Mouse (Mus musculus) liver, adult (tissue): ENCODE results near the gene Igflr1.

Experiments used
- GATA4 ChIP-seq: IDR thresholded peaks from 2 replicates; pipeline ENCODE4 v1.6.1; 2014; ENCODE audit warnings: mild to moderate bottlenecking, low read length; ENCODE audit not compliant: insufficient replicate concordance

Igflr1 gene

DNA sequence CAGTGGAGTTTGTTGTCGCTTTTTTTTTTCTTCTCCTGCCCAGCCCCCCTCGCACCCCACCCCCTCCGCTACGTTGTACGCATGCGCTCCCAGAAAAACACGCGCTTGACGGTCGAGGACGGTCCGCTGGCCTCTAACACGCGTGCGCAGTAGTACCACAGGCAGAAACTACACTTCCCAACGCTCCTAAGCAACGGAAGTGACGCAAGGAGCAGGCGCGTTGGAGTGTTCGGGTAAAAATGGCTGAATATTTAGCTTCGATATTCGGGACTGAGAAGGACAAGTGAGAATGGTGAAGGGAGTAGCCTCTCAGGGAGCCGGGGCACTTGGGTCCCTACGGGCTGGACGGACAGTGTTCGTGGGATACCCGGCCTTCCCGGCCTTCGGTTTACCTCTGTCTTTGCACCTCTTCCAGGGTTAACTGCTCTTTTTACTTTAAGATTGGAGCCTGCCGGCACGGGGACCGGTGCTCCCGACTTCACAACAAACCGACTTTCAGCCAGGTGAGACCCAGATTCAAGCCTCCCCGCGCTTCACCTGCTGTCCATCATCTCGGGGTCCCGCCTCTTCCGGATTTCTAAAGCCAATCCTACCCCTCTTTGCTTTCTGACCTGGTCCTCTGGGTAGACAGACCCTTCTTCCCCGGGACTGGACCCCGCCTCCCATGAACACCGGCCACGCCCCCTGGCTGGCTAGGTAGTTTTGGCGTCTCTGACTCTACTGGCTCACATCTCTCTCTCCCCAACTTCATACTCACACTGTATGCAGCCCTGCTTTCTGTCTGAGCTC is 1.9 kb upstream of the Igflr1 start, which contains the start of the genes U2af1l4, Gm49396 and Psenen:
U2af1l4 (plus strand) TSS at position 185 of the 789 bp plus-strand sequence.
Gm49396 (plus strand) TSS at position 228 of the 789 bp plus-strand sequence.
Psenen (minus strand) TSS at position 511 of the 789 bp plus-strand sequence.
- no peak for TF ChIP-seq GATA4

DNA sequence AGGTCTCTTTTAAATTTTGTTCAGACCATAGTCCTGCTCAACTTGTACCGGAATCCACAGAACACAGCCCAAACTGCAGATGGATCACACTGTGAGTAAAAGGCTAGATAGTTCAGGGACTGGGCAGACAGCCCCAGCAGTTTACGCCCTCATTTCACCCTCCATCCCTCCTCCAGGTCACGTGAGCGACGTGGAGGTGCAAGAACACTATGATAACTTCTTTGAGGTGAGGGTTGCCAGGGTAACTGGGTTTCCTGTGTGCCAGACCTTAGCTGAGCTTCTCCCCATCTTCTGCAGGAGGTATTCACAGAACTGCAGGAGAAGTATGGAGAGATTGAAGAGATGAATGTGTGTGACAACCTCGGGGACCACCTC is 1.3 kb upstream of the Igflr1 start:
- no peak for TF ChIP-seq GATA4

DNA sequence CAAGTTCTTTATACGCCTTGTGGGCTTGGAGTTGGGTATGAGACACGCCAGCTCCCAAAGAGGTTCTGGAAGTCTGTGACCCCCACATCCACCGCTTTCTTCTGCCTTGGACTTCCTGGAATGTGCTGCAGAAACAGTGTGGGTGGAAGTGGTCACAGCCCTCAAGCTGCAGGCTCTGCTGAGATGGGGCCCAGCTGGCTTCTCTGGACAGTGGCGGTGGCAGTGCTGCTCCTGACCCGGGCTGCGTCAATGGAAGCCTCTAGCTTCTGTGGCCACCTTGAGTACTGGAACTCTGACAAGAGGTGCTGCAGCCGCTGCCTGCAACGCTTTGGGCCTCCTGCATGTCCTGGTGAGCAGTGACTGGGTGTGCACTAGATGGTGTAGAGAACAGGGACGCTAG is 806 bp downstream of the Igflr1 start:
- no peak for TF ChIP-seq GATA4

DNA sequence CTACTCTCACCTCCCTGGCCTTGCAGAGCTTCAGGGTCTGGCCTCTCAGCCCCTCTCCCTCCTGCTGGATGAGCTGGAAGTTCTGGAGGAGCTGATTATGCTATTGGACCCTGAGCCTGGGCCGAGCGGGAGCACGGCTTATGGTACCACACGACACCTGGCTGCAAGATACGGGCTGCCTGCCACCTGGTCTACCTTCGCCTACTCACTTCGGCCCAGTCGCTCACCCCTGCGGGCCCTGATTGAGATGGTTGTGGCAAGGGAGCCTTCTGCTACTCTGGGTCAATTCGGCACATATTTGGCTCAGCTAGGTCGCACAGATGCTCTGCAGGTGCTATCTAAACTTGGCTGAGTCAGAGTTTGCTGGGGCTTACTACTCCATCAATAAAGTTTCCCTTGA is 2.3 kb downstream of the Igflr1 start:
- TF ChIP-seq GATA4, result no peak

DNA sequence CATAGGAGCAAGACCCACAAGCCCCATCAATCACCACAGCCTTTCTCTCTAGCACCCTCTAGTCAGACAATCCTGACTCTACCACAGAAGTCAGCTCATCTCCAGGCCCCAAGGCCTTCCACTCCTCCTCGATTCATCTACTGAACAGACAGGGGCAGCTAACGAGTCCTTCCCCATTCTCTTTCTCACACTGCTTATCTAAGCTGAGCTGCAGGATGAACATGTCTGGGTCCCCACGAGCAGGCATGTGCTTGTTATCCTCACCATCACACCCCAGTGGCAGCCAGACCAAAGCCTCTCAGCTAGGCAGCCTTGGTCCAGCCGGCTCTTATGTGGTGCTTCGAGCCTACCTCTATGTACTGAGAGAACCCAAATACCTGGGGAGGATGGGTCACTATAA is 7.2 kb downstream of the Igflr1 start:
- no peak for TF ChIP-seq GATA4

DNA sequence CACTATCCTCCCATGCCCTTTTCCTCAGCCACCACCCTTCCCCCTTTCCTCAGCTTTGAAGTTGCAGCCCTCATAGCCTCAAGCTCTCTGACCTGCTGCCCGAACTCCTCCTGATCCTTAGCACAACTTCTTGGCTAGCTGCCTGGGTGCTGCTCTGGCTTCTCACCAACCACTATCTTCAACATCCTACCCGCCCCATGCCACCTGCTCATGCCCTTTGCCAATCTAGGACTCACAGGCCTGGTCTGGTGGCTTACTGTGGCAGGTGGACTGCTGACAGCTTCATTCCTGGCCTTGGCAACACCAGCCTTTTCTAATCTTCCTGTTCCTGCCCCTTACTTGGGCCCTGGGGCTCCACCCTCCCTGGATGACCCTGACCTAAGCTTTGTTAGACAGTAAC is 7.7 kb downstream of the Igflr1 start:
- no peak for TF ChIP-seq GATA4

DNA sequence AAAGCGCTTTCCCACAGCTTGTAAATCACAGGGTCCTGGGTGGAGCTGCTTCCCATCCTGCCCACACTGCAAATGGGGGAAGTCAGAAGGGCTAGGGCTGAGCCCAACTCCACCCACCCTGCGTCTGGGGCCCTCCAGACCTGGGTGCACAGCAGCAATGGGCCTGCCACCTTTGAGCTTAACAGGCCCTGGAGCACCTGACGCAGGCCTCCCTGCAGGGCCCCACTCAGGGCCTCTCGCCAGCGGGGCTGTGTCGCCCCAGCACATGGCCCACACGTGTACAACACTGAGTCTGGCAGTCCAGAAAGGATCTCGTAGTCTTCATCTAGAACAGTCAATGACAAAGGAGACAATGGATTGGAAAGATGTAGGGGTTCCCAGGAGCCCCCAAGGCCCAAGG is 14.7 kb downstream of the Igflr1 start:
- no peak for TF ChIP-seq GATA4

DNA sequence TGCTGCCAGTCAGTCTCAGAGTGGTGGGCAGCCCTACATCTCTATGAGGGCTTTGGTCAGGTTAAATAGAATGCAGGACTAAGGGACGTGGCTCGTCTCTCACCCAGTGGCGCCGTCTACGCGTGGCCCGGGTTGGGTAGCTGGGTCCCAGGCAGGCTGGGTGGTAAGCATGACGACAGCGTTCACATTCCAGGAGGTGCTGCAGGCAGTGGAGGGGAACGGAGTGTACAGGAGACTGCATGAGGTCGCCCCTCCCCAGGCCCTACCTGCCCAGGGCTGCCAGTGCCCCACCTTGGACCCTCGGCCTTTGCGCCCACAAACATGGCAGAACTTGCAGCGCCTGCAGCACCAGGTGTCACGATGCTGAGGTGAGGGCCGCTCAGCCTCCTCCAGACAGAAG is 16.3 kb downstream of the Igflr1 start:
- no peak for TF ChIP-seq GATA4

DNA sequence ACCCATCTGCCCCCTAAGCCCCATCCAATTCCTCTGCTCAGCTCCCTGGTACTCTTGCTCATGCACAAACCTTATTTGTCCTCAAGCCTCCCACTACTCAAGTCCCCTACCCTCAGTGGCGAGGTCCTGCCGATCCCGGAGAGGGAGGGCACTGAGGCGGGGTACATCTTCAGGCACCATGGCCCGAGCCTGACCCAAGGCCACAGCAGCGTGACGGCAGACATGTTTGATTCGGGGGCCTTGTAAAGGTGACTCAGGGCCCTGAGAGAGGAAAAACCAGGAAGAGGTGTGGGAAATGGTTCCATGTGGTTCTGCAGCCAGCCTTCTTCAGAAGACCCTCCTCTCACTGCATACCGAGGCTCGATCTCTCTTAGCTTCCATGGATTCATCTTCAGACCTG is 19.1 kb downstream of the Igflr1 start:
- no peak for TF ChIP-seq GATA4

DNA sequence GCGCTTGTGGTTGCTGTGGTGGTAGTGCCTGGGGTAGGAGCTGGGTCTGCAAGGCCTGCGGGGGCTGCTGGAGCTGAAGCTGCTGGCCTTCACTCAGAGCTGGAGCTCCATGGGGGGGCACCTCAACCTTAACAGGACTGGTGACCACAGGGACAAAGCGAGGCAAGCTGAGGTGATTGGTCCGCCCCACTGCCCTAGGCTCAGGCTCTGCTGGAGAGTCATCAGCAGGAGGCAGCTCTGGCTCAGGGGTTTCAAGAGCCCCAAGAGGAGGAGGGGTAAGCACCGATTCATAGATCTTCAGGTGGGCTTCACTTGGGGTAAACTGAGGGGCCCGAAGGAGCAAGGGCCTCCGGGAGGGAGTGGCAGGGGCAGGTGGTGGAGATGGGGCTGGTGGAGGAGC is 19.9 kb downstream of the Igflr1 start:
- no peak for TF ChIP-seq GATA4

DNA sequence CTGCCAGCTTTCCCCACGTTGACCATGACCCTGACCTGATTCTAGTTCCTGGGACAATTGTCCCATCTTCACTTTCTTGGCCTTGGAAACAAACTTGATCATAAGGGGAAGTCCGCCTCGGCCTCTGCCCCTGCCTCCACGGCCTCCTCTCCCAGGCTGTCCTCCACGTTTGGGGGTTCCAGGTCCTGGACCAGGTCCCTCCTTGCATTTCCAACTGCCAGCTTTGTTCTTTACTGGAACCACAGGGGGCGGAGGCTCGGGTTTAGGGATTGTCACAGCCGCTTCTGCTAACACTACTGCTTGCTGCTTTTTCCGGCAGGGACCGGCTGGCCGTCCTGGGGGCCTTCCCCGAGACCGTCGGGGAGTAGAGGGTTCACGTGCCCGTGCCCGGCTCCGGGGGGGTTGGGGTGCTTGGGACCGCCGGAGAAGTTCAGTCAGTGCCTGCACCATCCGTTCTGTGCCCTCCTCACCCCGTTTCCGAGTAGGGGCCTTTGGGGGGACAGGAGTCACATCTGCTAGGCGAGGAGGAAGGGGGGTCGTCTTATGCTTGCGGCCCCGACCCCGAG is 21.3 kb downstream of the Igflr1 start:
- no peak for TF ChIP-seq GATA4

DNA sequence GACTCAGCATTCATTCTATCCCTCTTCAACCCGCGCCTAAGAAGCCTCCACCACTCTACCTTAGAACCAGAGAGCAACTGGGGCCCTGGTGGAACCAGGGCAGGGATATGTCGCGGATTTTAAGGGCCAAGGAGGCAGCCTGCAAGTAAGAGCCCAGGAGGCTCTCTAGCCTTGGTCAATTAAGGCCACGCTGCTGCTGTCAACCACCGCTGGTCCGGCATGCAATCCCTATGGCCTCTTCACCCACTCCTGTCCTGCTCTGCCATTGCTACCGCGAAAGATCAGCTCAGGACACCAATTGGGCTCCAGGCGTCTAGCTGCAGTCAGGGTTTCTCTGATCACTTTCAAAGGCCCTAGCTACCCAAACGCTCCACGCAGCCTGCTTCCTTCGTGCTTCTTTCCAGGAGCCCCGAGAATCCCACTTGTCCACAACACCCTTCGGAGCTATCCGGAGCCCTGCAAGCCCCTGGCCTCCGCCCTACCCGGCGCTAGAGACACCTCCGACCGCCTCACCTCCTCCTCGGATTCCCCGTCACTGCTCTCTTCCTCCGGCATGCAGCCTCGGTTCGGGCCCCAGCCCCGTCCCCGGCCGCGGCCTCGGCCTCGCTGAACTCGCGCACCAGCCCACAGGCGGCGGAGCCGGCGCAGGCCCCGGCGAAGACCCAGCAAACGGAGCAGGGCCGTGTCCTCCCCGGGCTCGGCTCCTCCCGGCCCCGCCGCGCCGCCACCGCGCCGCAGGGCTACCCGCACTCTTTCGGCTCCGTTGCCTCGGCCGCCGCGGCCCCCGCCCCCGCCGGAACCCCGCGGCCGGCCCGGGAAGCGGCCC is 22.8 kb downstream of the Igflr1 start:
- TF ChIP-seq GATA4, result no peak

DNA sequence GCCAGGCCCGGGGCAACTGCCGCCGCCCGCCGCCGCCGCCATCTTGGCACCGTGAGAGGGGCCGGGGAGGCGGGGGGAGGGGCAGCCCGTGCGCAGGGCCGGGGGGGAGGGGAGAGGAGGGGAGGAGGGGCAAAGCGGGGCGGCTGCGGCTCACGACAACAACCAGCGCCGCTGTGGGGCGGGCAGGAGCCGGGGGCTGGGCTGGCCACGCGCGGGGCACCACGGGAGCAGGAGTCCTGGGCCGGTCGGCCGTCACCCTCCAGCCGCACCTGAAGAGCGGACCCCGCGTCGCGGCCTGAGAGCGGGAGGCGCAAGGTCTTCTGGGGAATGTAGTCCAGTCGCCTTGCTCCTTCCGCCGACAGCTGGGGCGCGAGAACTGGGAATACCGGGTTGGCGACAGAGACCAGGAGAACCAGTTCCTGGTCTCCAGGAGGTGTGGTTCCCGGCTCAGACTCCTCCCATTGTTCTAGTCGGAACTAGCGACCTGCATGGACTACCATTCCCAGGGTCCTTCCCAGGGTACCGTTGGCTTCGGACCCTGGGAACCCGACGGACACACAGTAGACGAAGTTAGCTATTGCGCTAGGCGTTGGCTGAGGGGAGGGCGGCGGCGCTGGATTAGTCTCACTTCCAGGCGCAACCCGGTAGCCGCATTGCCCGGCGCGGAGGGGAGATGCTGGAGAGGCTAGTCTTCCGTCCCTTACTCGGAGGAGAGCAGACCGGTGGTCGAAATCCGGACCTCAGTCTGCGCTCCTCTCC is 23.6 kb downstream of the Igflr1 start, which contains the start of gene Kmt2b:
Kmt2b (minus strand) TSS at position 51 of the 759 bp plus-strand sequence.
- no peak for TF ChIP-seq GATA4

DNA sequence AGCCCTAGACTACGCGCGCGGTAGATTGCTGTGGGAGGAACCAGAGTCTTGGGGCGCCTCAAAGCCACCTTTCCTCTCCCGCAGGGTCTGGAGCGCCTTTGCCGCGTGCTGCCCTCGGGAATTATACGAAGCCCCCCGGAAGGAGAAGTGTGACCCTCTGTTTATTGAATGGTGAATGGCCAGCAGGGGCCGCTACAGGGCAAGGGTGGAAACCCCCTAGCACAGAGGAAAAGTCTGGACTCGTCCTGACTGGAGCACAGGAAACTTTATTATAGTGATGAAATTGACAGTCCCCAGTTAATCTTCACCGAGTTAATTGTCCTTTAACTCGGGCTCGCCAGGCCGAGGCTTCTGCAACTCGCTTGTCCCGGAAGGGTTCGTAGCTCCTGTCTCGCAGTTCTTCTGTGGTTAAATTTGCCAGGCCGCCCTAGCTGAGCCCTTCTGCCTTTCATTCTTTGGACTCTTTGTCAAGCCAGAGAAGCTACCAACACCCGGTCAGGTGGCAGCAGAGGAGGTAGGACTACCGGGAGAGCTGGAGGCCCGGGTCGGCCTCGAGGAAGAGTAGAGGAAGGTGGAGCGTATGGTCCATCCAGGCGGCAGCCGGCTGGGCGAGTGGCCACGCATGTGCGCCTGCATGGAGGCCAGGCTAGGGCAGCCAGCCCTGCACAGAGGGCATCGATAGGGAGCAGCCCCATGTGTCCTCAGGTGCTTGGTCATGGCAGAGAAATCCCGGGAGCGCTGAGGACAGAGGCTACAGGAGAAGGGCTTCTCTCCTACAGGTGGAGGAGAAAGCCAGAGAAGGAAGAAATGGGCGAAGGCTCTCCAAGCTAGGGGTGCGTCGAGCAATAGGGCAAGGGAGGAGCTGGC is 24.4 kb downstream of the Igflr1 start:
- no peak for TF ChIP-seq GATA4
